Mouse (Mus musculus) myocyte (in vitro differentiated cells): ENCODE results near the gene Plekhh1.

Experiments used
- CEBPB ChIP-seq: IDR thresholded peaks from 2 replicates; pipeline ENCODE4 v1.6.1; 2011; ENCODE audit warnings: mild to moderate bottlenecking, moderate library complexity; ENCODE audit not compliant: poor library complexity, insufficient read depth, severe bottlenecking
- E2F4 ChIP-seq: IDR thresholded peaks from one replicate; pipeline ENCODE4 v1.6.1; 2011; ENCODE audit warnings: mild to moderate bottlenecking, control low read depth, moderate library complexity; ENCODE audit not compliant: insufficient read depth
- MAX ChIP-seq: IDR thresholded peaks from one replicate; pipeline ENCODE4 v1.6.1; 2011; ENCODE audit warnings: low read depth, mild to moderate bottlenecking, control low read depth
- MYOD1 ChIP-seq, 3 experiments: IDR thresholded peaks; one replicate each; pipeline ENCODE4 v1.6.1; 2011; ENCODE audit warnings: control low read depth in 2 of 3, low read depth in 2 of 3, mild to moderate bottlenecking in 2 of 3, moderate library complexity in 1 of 3; ENCODE audit not compliant: insufficient read length in 2 of 3, control insufficient read depth in 1 of 3
- MYOG ChIP-seq, 3 experiments: IDR thresholded peaks; one replicate each; pipeline ENCODE4 v1.6.1; 2011; ENCODE audit warnings: control low read depth in 2 of 3, low read depth in 2 of 3, mild to moderate bottlenecking in 2 of 3; ENCODE audit not compliant: insufficient read length in 2 of 3, control insufficient read depth in 1 of 3, insufficient read depth in 1 of 3
- POLR2A ChIP-seq: IDR thresholded peaks from one replicate; pipeline ENCODE4 v1.6.1; 2011; ENCODE audit warnings: low read depth, mild to moderate bottlenecking, control low read depth, moderate library complexity; ENCODE audit not compliant: insufficient read length
- POLR2AphosphoS2 ChIP-seq: IDR thresholded peaks from one replicate; pipeline ENCODE4 v1.6.1; 2011; ENCODE audit warnings: low read depth, control low read depth; ENCODE audit not compliant: insufficient read length
- REST ChIP-seq: IDR thresholded peaks from one replicate; pipeline ENCODE4 v1.6.1; 2011; ENCODE audit warnings: mild to moderate bottlenecking, control low read depth, moderate library complexity; ENCODE audit not compliant: insufficient read depth, insufficient read length
- TCF12 ChIP-seq: IDR thresholded peaks from one replicate; pipeline ENCODE4 v1.6.1; 2011; ENCODE audit warnings: mild to moderate bottlenecking, control low read depth; ENCODE audit not compliant: poor library complexity, insufficient read depth, severe bottlenecking
- TCF3 ChIP-seq: IDR thresholded peaks from one replicate; pipeline ENCODE4 v1.6.1; 2011; ENCODE audit warnings: low read depth, control low read depth; ENCODE audit not compliant: insufficient read length
- USF1 ChIP-seq: IDR thresholded peaks from one replicate; pipeline ENCODE4 v1.6.1; 2011; ENCODE audit warnings: low read depth, mild to moderate bottlenecking, control low read depth, moderate library complexity

DNA sequence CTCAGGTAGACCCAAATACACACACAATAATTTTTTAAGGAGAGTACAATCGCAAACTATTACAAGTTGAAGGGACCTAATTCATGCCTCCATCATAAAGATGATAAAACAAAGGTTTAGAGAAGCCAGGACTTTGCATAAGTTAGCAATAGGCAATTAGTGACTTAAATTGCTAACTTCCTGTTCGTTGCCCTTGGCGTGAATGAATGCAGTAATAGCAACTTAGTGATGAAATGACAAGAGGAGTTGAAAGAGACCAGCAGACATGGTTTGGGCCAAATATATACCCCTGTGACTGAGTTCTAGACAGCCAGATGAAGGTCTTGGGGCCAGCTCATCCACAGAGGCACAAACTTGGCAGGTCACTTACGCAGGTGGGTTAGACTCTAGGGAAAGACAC, 32.7 kb upstream of the Plekhh1 start:
- TF ChIP-seq POLR2A, result no peak
- TF ChIP-seq USF1, result no peak
- no peak for TF ChIP-seq POLR2AphosphoS2
- TF ChIP-seq E2F4, result no peak
- no peak for TF ChIP-seq MYOD1 (IDR thresholded peaks at IDR 0.05; ENCODE audit: control insufficient read depth in 1 of 3, insufficient read length in 2 of 3, low read depth in 2 of 3)
- no peak for TF ChIP-seq CEBPB
- no peak for TF ChIP-seq MYOG (IDR thresholded peaks at IDR 0.05; ENCODE audit: control insufficient read depth in 1 of 3, insufficient read depth in 1 of 3, insufficient read length in 2 of 3, low read depth in 2 of 3)
- no peak for TF ChIP-seq MAX
- TF ChIP-seq TCF12, result no peak
- TF ChIP-seq TCF3, result no peak
- TF ChIP-seq REST, result no peak
